8 mouse cellular contexts compared by ENCODE assay signal in the genomic region with DNA sequence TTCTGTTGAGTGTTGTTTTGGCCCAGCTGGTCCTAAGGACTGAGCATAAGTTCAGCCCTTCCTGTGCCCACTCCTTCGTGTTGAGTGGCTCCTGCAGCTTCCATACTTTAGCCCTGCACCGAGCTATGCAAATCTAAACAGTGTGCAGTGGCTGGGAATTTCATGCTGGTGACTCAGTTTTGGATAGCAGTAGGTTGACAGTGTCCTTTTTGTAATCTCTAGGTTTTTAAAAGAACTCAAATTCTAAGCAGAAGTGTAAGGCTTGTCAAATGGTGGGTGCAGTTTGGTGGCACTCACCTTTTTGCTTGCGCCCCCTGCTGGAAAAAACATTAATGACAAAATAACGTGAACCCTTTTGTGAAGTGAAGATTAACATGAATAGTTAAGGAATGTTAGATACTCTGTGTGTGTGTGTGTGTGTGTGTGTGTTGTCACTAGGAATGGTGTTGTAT. TPM values are rescaled to one million over a fixed set of nuclear protein-coding genes. Genes with fewer than 3 reads are reported as not detected.
A peak's percentile ranks its signal among the peaks of the same experiment; 100 is the strongest.
DNase-seq lines count a peak whose midpoint lies in the region; ATAC-seq lines count a peak whose summit lies in the region.

No protein-coding gene starts in this region.

- WGBS in liver, embryonic 13.5 days (ENCODE audit: insufficient replicate concordance): 48% methylated on average over 4 of the region's 4 CpGs

- H3K36me3 ChIP-seq in liver, embryonic 13.5 days: peaks cover 32% of the 10 kb centered on the region

- H3K9ac ChIP-seq in liver, embryonic 13.5 days: no peak overlapping the region

- H3K4me3 ChIP-seq in liver, embryonic 13.5 days (replicated peaks): no peak overlapping the region

- H3K4me1 ChIP-seq in liver, embryonic 13.5 days (replicated peaks): 0 out of 2 replicates have a peak, but pooled peaks cover 3% of the 10 kb centered on the region

- peak; percentile 45 to 58 for DNase-seq in adrenal gland, adult 18-20 months (ENCODE audit: low spot score in 2 of 2)
- no peak for DNase-seq in adrenal gland, postnatal 4 days (ENCODE audit: low spot score in 2 of 2)
- peak; percentile 87 for DNase-seq in 3T3-L1 (ENCODE audit: low read depth, low spot score)
- peak; percentile 26 to 69 for DNase-seq in adrenal gland, postnatal 36 days
- peak; percentile 87 for DNase-seq in kidney, adult 9 months
- peak; percentile 31 for DNase-seq in liver, embryonic 13.5 days
- peak; percentile 66 to 67 for DNase-seq in right cerebral cortex, adult 2 months (ENCODE audit: low spot score in 2 of 2)

- H3K9me3 ChIP-seq in liver, embryonic 13.5 days (replicated peaks): no peaks in the 10 kb centered on the region

- ATAC-seq in erythroblast, adult 5-6 weeks (replicated peaks; ENCODE audit: low FRiP score, poor library complexity, severe bottlenecking): peak; percentile 68; the same call in 1 of the 2 replicates
- ATAC-seq in liver, embryonic 13.5 days (ENCODE audit: low read depth): no peak

- no peak overlapping the region for H3K4me2 ChIP-seq in liver, embryonic 13.5 days

- H3K27me3 ChIP-seq in liver, embryonic 13.5 days: no peaks in the 10 kb centered on the region

- no peak overlapping the region for H3K27ac ChIP-seq in liver, embryonic 13.5 days

RNA-seq across cellular contexts. Expression of a gene that starts 11.1 kb away (rescaled TPM):
- 10 to 100 TPM; 54.3 to 73.9 TPM for total RNA-seq in adrenal gland, adult 18-20 months (2021)
- 10 to 100 TPM; 40.8 to 57.8 TPM for total RNA-seq in adrenal gland, postnatal 4 days (2021)
- total RNA-seq in adrenal gland, postnatal 36 days (2021): 10 to 100 TPM; 47.5 to 51.2 TPM
- total RNA-seq in erythroblast, adult 5-6 weeks (2015; ENCODE audit: low replicate concordance): 3.8 and 7.5 TPM in 2 replicates
- 2.1 and 3.2 TPM in 2 replicates for total RNA-seq in erythroblast, adult 5-6 weeks (2017; ENCODE audit: low replicate concordance)
- polyA plus RNA-seq in liver, embryonic 13.5 days (2015; fragmentation: Nextera tagmentation; extraction: Ambion mirVana): 2.3 and 2.8 TPM in 2 replicates

Comparison
In these comparisons a context has a peak if more than half of its experiments do, and no peak if none do; other contexts are left out.
1. DNase-seq: peak in adrenal gland, adult 18-20 months (2 of 2), 3T3-L1 (single experiment), adrenal gland, postnatal 36 days (2 of 2), kidney, adult 9 months (single experiment), liver, embryonic 13.5 days (single experiment) and right cerebral cortex, adult 2 months (2 of 2); none in adrenal gland, postnatal 4 days (0 of 2).
2. RNA of a gene that starts 11.1 kb away (total RNA-seq): 54.3 to 73.9 TPM in adrenal gland, adult 18-20 months, 40.8 to 57.8 TPM in adrenal gland, postnatal 4 days and 47.5 to 51.2 TPM in adrenal gland, postnatal 36 days; 2.1 to 7.5 TPM in erythroblast, adult 5-6 weeks; every median in the first group is over 4 times any median in the second.